Mouse (Mus musculus) hindbrain, postnatal 0 days (tissue): Measurements from ENCODE around the gene Prpf8. TPM values are rescaled to one million over a fixed set of nuclear protein-coding genes. Genes with fewer than 3 reads are reported as not detected.

Experiments
- ATAC-seq: fragments of 200-750 bp; cut with Nextera tagmentation; 2 replicates; pipeline ENCODE4 v1.8.0; 2017; ENCODE audit warnings: mild to moderate bottlenecking, moderate TSS enrichment, moderate library complexity
- DNase-seq: peaks from one replicate; pipeline ENCODE4 v3.0.0-alpha.2; 2015; ENCODE audit warnings: low spot score
- H3K27ac ChIP-seq: fragments of 300-500 bp; sonication (generic); 2 replicates; pipeline ENCODE4 v1.5.1; 2014; ENCODE audit warnings: mild to moderate bottlenecking
- H3K27me3 ChIP-seq: fragments of 300-500 bp; sonication (generic); 2 replicates; pipeline ENCODE4 v1.6.1; 2014; ENCODE audit warnings: low read length, mixed read lengths; ENCODE audit not compliant: insufficient read depth
- H3K36me3 ChIP-seq: fragments of 300-500 bp; sonication (generic); 2 replicates; pipeline ENCODE4 v1.6.1; 2014; ENCODE audit warnings: low read length, mixed read lengths; ENCODE audit not compliant: insufficient read depth
- H3K4me1 ChIP-seq: fragments of 300-500 bp; sonication (generic); 2 replicates; pipeline ENCODE4 v1.6.1; 2014; ENCODE audit warnings: antibody characterized with exemption, low read length, mixed read lengths; ENCODE audit not compliant: insufficient read depth
- H3K4me2 ChIP-seq: fragments of 300-500 bp; sonication (generic); 2 replicates; pipeline ENCODE4 v1.6.1; 2014; ENCODE audit warnings: low read depth, mild to moderate bottlenecking, low read length, moderate library complexity, mixed read lengths
- H3K4me3 ChIP-seq: fragments of 300-500 bp; sonication (generic); 2 replicates; pipeline ENCODE4 v1.5.1; 2014; ENCODE audit warnings: low read length
- H3K9ac ChIP-seq: fragments of 300-500 bp; sonication (generic); replicated peaks from 2 replicates; pipeline ENCODE4 v1.6.1; 2014; ENCODE audit warnings: mild to moderate bottlenecking, low read length, moderate library complexity, mixed read lengths
- H3K9me3 ChIP-seq: fragments of 300-500 bp; sonication (generic); 2 replicates; pipeline ENCODE4 v1.6.1; 2016; ENCODE audit warnings: low read length, mixed read lengths
- CTCF ChIP-seq: IDR thresholded peaks from 2 replicates; pipeline ENCODE4 v1.5.1; 2016; ENCODE audit warnings: antibody characterized with exemption, control low read depth, low read depth
- WGBS: fragments of 180-500 bp; shearing (Covaris S2); extraction: QIAGEN DNeasy Blood & Tissue Kit; methylation state at CpG from one replicate; pipeline ENCODE4 v1.1.7; 2014; 5-methylcytosine and 5-hydroxymethylcytosine counted together
- polyA plus RNA-seq: library from polyadenylated mRNA; unstranded; fragments of >200 nt; fragmentation: Nextera tagmentation; extraction: Ambion mirVana; gene quantifications from 2 replicates; pipeline ENCODE4 v1.2.1, GENCODE M21; 2015
- total RNA-seq: library from RNA; depleted of rRNA; stranded (reverse); fragments of >200 nt; gene quantifications from 2 replicates; pipeline ENCODE4 v1.2.3, GENCODE M21; 2014

Gene Prpf8
- total and polyA plus RNA-seq, 2 experiments from 2014 or later: 29.4 to 118 TPM

- no peak overlapping the region for H3K4me2 ChIP-seq
- no peaks in the 10 kb centered on the region for H3K27me3 ChIP-seq
- H3K4me1 ChIP-seq: peaks cover 28% of the 10 kb centered on the region
- no peaks in the 10 kb centered on the region for H3K36me3 ChIP-seq
- no peak overlapping the region for H3K9ac ChIP-seq
- H3K27ac ChIP-seq: no peak overlapping the region
- ATAC-seq (no peak), DNase-seq (no peak)
- 74% methylated on average over 8 of the region's 8 CpGs for WGBS
- H3K9me3 ChIP-seq: no peaks in the 10 kb centered on the region
- no peak for TF ChIP-seq CTCF
- no peak overlapping the region for H3K4me3 ChIP-seq
Observed at GRCm38 (mm10) chr11:75458628-75459041, 28.0 kb upstream of the Prpf8 start.

GRCm38 (mm10) chr11:75459141-75459711 lies 27.4 kb upstream of the Prpf8 start:
- no peak for TF ChIP-seq CTCF
- Histone ChIP-seq H3K4me1 (peaks cover 25% of the 10 kb centered on the region), H3K27ac (peak overlapping the region; percentile 88; the same call in 1 of the 2 replicates), H3K9ac (no peak overlapping the region), H3K27me3 (no peaks in the 10 kb centered on the region), H3K4me2 (no peak overlapping the region), H3K9me3 (no peaks in the 10 kb centered on the region), H3K36me3 (no peaks in the 10 kb centered on the region), H3K4me3 (no peak overlapping the region)
- ATAC-seq: no peak
- WGBS: 77% methylated on average over 5 of the region's 5 CpGs
- DNase-seq: no peak

GRCm38 (mm10) chr11:75459751-75460102 lies 26.9 kb upstream of the Prpf8 start:
- DNase-seq (no peak), ATAC-seq (no peak)
- Histone ChIP-seq H3K4me3 (no peak overlapping the region), H3K27ac (peak overlapping the region; percentile 88), H3K9me3 (no peaks in the 10 kb centered on the region), H3K27me3 (no peaks in the 10 kb centered on the region), H3K36me3 (no peaks in the 10 kb centered on the region; the same call in 1 of the 2 replicates), H3K4me1 (peaks cover 24% of the 10 kb centered on the region), H3K9ac (no peak overlapping the region), H3K4me2 (peak overlapping the region; percentile 81)
- 29% methylated on average over 5 of the region's 5 CpGs for WGBS
- no peak for TF ChIP-seq CTCF

DNA sequence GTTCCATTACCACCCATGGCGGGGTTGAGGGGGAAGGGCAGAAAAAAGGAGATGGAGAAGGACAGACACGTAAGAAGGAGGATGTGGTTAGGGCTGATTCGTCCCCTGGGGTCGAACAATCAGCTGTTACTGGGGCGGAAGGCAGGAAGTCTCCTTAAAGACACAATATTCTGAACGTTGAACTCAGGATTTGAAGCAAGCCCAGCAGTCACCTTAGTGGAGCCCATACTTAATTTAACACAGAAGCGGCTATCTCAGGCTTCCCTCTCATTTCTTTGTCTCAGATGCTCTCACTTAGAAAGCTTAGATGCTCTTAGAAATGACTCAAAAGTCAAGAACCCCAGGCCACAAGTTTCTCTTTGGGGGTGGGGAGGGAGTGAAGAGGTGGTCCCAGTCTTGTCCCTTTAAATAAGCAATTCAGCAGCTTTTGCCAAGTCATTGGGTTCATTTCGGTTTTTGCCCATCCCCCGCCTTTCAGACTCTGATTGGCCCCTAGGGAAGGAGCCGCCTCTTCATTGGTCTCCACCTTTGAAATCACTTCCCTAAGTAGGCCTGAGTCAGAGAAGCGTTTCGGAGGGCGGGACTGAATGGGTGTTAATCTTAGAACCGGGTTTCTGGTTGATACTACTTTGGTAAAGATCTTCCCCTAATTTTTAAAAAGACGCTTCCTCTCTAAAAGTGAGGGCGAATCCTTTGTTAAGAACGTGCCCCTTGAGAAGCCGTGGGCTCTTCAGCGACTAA lies 26.3 kb upstream of the Prpf8 start:
- Histone ChIP-seq H3K36me3 (peaks cover 3% of the 10 kb centered on the region), H3K4me2 (peak overlapping the region; percentile 81), H3K27ac (peak overlapping the region; percentile 88), H3K4me1 (peaks cover 21% of the 10 kb centered on the region), H3K9me3 (no peaks in the 10 kb centered on the region), H3K27me3 (no peaks in the 10 kb centered on the region), H3K9ac (peak overlapping the region; percentile 38), H3K4me3 (peak overlapping the region; percentile 91)
- no peak for ATAC-seq
- TF ChIP-seq CTCF: no peak
- 3% methylated on average over 19 of the region's 19 CpGs for WGBS
- peak; percentile 95 for DNase-seq

DNA sequence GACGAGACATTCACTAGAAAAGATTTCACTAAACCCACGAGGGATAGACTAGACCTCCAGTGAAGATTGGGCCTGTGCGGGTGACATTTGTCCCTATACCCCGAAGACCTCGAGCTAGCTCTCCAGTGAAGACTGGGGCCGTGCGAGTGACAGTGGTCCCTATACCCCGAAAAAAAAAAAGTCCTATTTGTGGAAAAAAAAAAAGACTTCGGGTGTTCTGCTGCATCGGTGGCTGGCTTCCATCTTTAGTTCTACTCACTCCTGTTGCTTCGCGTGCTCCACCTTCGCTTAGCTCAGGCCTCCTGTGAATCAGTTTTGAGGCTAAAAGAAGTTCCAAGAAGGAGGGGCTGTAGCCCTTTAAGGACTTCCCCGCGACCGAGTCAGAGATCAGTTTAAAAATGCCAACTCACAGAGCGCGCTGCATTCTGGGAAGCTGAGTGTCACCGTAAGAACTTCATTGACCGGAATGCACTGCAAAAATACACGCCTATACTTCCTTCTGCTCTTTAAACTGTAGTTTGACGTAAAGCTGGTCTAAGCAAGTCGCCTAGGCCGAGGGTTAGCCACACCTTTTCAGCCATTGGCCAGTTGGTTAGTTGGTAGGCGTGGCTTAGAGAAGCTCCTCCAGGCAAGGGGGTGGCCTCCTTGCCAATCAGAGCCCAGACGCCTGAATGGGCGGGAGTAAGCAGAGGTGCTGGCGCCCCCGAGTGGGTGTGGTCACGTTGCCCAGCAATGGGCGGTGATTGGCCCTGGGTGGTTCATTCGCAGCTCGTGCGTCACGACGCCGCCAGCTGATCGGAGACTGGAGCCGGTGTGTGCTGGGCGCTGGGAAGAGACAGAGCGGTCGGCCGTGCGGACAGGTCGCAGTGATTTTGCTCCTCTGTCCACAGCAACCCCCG lies 25.5 kb upstream of the Prpf8 start, which contains the start of gene Tlcd2:
Gene Tlcd2, plus strand, starts transcription at position 872 of the 899 bp plus-strand sequence.
- Histone ChIP-seq H3K4me2 (peak within 1 kb of the TSS; percentile 98), H3K9ac (peak within 1 kb of the TSS; percentile 71), H3K36me3 (peaks cover 11% of the 10 kb centered on the region), H3K9me3 (no peaks in the 10 kb centered on the region), H3K4me3 (peak within 1 kb of the TSS; percentile 91), H3K27me3 (no peaks in the 10 kb centered on the region), H3K4me1 (peaks cover 21% of the 10 kb centered on the region), H3K27ac (peak within 1 kb of the TSS; percentile 88)
- peak; percentile 22; the same call in 1 of the 2 replicates for TF ChIP-seq CTCF
- ATAC-seq (peak; percentile 97), DNase-seq (peak; percentile 100)
- under 1% methylated on average over 46 of the region's 46 CpGs for WGBS

- Histone ChIP-seq H3K9ac (peak overlapping the region; percentile 71), H3K36me3 (peaks cover 11% of the 10 kb centered on the region), H3K4me3 (peak overlapping the region; percentile 91), H3K27ac (peak overlapping the region; percentile 75; the same call in 1 of the 2 replicates), H3K4me1 (peaks cover 21% of the 10 kb centered on the region), H3K4me2 (peak overlapping the region; percentile 98), H3K27me3 (no peaks in the 10 kb centered on the region), H3K9me3 (no peaks in the 10 kb centered on the region)
- peak; percentile 37 for ATAC-seq
- under 1% methylated on average over 23 of the region's 30 CpGs for WGBS
- no peak for DNase-seq
- TF ChIP-seq CTCF: no peak
Observed at GRCm38 (mm10) chr11:75461743-75462252, 24.8 kb upstream of the Prpf8 start.
